Mouse (Mus musculus): ENCODE data around the gene Ctsd.

Gene Ctsd

DNA sequence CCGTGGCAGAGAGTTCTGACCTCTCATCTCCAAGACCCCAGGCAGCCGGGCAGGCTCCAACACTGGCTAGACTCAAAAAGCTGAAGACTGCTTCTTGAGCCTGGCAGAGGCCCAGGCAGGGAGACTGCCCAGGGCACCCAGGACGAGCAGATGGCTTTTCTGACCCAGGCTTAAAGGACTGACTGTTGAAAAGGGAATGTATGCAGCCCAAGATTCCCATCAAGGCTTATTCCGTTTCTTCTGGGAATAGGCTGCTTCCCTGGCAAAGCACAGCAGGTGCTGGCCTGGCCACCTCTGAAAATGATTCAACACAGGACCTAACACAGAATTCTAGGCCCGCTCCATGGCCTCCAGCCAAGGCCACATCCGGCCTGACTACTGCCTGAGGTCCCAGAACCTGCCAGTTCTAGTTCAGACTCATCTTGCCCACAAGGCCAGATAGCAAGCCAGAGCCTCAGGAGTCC lies 12.5 kb downstream of the Ctsd start:
- no peak for DNase-seq (ENCODE audit: low read depth in 1 of 2, low spot score in 2 of 2)

DNA sequence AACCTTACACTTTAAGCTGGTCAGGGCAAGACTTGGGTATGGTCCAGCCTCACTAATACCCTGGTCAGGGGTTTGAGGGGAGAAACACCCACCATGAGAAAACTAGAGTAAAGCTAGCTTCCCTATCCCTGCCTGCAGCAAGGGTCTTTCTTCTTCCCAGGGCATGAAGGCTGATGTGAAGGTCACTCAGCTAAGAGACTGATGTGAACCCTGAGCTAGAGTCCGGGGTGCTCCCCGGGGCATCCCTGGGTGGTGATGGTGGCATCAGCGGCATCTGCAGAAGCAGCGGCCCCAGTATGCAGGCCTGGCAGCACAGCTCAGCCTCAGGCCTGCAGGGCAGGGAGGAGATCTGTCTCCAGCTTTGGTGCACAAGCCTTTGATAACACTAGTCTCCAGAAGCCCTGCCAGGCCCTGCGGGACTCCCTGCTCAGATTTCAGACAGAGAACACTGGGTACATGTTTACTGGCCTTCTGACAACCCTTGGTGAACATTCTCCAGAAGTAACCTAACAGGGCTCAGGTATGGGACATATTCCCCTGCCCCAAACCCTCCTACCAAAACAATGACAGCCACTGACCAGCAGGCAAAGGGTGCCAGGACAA lies 13.3 kb downstream of the Ctsd start:
- DNase-seq (ENCODE audit: low read depth in 1 of 2, low spot score in 2 of 2), result no peak

DNA sequence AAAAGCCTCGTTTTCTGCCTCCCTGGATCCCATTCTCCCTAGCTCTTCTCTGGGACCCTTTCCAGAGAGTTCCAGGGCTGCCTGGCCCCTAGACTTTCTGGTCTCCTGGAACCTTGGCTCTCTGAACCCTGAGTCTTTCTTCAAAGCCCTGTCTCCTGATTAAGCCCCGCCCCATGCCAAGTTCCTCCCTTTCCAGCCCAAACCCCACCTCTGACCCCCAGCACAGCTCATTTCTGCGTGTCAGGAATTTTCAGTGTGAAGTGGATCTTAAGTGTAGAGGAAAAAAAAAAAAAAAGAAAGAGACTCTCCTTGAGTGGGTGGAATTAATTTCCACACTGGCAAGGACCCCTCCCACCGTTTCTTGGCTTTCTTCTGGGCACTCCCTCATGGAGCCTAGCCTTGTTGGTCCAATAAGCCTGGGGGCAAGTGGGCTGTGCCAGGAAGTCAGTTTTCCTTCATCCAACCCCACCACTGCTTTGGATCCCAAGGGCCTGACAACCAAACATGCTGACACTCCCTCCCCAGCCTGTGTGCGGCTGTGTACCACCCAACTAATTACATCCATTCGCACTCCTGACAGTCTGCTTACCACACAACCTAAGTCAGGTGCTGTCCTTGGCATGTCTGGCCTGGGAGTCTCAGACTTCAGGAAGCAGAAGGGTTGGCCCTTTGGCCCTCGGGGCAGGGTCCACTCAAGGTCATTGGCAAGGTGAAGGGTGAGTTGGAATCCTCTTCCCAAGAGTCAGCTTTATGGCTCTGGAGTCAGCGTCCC lies 14.0 kb downstream of the Ctsd start, which contains the start of gene Ifitm10:
TSS of gene Ifitm10 (minus strand) at position 113 of the 772 bp plus-strand sequence.
- DNase-seq (ENCODE audit: low read depth in 1 of 2, low spot score in 2 of 2), result no peak

DNA sequence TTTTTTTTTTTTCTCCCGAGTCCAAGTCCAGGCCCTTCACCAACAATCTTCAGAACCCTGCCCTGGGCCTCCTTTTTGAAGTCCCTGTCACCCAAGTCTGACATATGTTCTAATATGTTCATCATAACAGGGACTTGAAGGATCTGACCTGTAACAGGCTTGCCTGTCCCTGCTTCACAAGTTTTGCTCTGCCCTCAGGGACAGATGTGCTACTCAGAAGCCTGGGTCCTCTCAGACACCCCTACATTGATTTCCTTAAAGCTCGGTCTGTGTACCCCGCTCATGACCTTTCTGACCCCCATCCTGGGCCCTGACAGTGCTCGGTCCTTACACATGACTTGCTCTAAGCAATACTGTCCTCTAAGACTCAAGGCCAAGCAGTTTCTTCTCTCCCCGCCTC lies 14.8 kb downstream of the Ctsd start:
- no peak for DNase-seq (ENCODE audit: low read depth in 1 of 2, low spot score in 2 of 2)

DNA sequence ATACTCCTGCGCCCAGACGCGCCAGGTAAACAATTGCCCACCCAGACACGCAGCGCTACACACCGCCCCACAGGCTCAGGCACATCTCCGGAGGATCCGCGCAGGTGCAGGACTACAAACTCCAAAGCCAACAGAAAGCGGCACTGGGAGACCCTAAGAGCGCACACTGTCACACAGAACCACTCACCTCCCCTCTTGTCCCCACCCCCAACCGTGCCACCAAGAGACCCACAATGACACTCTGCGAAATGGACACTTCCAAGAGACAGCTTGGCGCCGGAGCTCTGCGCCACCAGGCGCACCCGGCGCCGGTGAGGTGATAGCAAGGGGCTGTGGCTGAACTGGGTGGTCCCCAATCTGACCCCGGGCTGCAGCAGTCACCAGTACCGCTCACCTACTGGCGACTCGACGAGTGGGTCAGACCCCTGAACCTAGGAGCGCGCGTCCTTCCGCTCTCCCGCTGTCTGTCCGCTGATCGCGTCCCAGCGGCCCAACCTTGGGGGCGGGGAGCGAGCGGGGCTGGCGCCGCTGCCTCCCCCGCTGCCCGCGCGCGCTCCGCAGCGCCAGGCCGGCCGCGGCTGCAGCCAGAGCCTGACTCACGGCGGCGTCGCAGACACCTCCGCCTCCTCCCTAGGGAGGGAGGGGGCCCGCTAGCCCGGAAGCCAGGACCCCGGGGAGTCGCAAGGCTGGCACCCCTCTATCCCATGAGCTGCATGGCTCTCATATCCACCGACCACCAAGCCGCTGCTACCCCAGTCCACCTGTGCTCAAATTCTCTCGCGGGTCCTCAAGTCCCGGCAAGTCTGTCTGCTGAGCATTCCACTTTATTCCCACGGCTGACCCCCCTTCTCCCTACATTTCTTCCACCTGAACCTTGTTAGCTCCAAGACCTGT lies 15.8 kb downstream of the Ctsd start:
- DNase-seq (ENCODE audit: low read depth in 1 of 2, low spot score in 2 of 2), result no peak

DNA sequence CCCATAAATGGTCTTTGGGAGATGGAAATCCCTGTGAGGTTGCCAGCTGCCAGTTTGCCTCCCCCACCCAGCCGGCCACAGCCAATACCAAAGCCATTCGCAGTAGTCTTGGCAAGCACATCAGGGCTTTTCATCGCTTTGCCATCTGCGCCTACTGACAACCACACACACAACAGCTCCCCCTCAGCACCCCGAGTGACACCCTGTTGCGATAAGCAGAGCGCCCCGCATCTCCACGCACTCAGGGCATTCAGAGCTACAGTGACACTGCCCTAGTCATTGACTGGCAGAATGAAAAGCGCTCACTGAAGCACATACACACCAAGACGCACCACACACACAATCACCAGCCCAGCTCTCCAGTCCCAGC lies 16.5 kb downstream of the Ctsd start:
- no peak for DNase-seq (ENCODE audit: low read depth in 1 of 2, low spot score in 2 of 2)

DNA sequence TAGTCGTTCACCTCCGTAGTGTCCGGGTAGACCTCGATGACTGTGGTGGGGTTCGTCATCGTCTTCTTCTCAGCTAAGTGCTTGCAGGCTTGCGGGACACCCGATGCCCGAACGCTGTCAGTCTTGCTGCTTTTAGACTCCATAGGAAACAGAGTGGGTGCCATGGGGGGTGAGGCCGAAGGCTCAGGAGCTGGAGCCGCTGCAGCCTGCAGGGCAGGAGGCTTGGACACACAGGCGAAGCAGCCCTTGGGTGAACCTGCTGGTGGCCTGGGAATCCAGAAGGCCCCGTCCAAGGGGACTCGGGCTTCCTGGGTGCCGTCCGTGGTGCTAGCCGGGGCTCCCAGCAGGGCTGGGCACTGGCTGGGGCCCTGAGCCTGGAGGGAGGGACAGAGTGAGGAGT lies 16.9 kb downstream of the Ctsd start:
- DNase-seq (ENCODE audit: low read depth in 1 of 2, low spot score in 2 of 2), result no peak

DNA sequence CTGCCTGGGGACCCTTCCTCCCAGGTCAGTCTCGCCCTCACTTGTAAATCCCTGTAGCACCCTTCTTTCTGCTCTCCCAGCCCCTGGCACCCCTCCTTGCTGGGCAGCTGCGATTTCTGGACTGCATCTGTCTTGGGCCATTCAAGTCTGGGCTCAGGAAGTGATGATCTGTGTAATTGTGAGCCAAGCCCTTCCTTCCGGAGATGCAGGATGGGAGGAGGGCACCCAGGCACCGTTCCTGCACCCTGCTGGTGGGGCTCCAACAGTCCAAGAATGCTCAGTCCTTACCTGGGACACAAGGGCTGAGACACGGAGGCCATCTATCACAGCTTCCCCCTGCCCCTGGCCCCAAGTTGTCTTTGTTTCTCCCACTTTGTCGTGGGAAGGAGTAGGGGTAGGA lies 18.0 kb downstream of the Ctsd start:
- no peak for DNase-seq (ENCODE audit: low read depth in 1 of 2, low spot score in 2 of 2)

DNA sequence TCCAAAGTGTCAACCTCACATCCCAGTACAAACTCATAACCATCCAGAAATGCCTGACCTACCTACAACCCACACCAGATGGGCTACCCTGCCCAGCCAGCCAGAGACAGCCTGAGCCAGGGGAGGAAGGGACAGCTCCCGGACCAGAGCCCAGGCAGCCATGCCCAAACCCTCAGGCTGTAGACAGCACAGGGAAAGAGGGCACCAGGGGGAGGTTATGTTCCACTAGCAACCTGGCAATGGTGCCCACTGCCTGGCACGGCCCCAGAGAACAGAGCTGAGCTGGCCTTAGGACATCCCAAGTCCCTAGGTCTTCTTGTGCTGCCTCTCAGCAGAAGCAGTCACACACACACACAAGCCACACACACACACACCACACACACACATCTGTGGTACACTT lies 19.0 kb downstream of the Ctsd start:
- DNase-seq (ENCODE audit: low read depth in 1 of 2, low spot score in 2 of 2), result no peak

DNA sequence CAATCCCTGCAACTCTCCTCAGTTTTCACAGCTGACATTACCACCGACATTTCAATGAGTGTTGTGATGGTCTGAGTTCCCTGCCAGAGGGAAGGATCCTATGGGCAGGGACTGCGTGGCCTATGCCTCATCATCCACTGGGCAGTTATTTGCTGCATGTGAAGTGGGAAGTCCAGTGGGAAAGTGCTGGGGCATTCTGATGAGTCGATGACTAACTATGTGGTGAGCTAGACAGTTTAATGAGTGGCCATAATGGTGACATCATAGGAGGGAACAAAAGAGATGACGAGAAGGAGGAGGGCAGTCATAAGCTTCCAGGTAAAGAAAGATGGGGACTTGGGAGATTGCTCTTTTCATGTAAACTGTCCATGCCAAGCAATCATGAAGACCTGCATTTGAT lies 24.7 kb downstream of the Ctsd start:
- DNase-seq (ENCODE audit: low read depth in 1 of 2, low spot score in 2 of 2), result no peak

DNA sequence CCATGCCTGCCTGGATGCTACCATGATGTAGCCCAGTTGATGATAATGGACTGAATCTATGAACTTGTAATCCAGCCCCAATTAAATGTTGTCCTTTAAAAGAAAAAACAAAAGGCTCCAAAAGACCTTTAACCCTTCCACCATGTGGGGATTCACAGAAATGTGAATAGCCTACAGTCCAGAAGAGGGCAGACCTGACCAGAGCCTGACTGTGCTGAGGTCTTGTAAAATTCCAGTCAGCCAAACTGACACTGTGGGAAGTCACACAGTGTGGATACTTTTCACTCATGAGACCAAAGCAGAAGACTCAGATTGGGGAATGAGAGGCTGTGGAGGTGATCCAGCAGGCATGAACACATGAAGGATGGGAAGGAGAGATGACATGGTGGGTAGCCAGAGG lies 27.1 kb downstream of the Ctsd start:
- no peak for DNase-seq (ENCODE audit: low read depth in 1 of 2, low spot score in 2 of 2)

DNA sequence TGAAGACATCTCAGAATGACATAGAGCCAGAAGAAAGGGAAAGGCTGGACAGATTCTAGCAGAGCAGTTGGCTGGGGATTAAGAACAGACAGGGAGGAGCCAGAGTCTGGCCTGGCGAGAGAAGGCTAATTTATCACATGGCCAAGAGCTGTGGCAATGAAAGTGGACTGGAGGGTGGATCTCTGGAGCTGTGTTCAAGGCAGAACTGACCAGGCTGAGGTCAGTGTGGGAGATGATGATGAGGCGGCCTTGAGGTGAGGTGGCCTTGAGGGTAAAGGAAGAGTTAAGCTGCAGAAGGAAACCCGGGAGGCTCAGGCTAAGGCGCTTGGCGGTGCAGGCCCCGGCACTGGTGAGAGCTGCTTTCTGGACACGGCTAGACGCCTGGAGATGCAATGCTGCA lies 28.7 kb downstream of the Ctsd start:
- DNase-seq (ENCODE audit: low read depth in 1 of 2, low spot score in 2 of 2), result no peak

DNA sequence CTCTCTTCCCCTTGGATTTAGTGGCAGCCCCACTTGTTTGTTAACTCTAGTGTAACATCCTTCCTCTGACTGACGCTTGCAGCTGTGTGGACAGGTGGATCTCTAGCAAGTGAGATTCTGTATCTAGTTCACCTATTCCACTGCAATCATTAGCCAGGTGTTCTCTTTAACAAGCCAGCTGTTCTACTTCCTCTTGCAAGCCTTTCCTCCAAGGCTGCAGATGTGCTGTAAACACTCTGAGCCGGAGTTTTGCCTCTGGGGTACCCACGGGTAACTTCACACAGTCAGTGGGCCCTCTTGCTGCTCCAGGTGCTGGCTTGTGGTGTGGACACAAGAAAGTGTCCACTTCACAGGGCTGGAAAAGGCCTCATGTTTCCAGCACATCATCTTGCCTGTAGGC lies 30.3 kb downstream of the Ctsd start:
- no peak for DNase-seq (ENCODE audit: low read depth in 1 of 2, low spot score in 2 of 2)

DNA sequence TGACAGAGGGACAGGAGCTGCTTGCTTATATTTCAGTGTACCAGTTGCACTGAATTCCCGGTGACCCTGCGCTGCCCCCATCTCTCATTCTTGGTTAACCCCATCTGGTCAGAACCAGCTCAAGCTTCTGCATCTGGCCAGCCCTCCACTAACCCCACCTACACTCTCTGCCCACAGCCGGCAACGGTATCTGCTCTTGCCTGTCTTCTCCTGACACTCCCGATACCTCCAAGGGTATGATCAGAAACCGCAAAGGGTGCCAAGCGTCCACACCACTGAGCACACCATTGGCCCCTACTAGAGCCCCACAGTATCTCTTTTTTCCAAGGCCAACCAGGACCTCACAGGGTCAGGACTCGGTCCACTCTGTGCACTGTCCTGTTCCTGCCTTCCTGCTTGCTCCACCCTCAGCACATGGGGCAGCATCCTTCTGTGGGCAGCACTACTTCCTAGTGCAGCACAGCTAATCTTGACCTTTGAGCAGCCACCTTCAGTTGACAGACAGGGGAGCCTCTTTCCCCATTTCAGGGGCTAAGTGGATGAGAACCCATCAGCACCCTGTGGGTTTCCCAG lies 33.1 kb downstream of the Ctsd start:
- no peak for DNase-seq (ENCODE audit: low read depth in 1 of 2, low spot score in 2 of 2)

DNA sequence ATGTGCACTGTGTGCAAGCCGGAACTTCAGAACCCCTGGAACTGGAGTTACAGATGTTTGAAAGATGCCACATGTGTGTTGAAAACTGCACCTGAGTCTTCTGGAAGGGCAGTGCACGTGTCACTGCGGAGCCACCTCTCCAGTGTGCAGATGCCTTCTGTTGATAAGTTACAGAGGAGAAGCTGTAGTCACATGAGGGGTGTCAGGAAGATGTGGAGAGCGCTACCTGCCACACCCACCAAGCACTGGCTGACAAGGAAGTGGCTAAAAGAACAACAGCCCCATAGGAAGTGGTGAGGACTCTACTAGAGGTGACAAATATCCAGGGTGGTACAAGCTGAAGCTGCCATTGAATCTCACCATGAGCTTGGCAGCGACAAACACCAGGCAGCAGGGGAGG lies 34.0 kb downstream of the Ctsd start:
- DNase-seq (ENCODE audit: low read depth in 1 of 2, low spot score in 2 of 2), result no peak

DNA sequence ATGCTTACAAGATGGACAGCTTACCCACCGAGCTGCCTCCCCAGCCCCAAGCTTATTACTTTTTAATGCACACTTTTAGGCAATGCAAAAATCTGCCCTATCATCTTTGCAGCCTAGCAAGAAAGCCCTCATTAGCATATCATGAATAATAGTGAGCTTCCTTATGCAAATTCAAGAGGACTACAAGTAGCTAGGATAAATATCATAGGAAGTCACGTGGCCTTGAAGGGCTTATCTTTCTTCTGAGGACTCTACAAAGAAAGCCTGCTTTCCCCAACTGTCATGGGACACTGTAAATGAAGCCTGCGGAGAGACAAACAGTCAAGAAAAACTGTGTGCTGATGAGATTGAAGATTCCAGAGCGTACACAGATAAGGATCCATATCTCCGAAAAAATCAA lies 36.3 kb downstream of the Ctsd start:
- no peak for DNase-seq (ENCODE audit: low read depth in 1 of 2, low spot score in 2 of 2)

DNA sequence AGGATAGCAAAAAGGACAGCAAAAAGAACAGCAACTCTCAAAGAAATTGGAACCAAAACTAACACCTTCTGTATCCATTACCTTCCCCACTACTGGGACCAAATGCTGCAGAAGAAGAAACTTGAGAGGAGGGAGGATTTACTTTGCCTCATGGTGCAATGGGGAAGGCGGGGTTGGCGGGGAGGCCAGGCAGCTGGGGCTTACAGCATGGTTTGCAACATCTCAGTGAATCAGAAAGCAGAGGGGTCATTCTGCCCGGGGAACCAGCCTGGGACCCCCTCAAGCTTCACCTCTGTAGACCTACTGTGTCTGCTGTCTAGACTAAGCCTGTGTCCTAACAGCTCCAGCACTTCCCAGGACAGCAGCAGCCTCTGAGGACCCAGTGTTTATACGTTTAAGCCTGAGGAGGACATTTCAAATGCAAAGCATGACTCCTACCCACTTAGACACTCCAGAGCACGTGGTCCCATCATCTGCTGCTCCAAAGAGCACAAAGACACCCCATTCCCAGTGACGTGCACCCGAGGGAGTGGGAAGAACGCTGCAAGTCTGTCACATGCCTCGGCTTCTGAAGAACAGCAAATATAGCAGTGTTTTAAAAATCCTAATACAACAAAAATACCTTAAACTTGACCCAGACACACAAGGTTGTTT lies 38.4 kb downstream of the Ctsd start:
- no peak for DNase-seq (ENCODE audit: low read depth in 1 of 2, low spot score in 2 of 2)

DNA sequence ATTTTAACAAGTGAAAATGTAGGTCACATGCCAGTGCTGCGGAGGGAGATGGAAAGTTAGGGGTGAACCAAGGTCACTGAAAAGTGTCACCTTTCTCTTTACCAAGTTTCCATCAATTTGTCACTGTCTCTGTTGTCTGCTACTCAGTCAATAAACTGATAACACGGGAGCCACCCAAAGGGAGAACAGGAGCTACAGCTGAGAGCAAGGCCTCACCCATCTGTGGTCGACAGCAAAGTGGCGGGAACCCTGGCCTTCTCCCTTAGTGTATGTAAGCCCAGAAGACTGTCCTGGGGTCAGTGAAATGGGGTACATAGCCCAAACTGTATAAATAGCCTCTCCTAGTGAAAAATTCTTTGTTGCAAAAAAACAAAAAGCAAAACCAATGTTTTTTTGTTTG lies 40.3 kb downstream of the Ctsd start:
- no peak for DNase-seq (ENCODE audit: low read depth in 1 of 2, low spot score in 2 of 2)

DNA sequence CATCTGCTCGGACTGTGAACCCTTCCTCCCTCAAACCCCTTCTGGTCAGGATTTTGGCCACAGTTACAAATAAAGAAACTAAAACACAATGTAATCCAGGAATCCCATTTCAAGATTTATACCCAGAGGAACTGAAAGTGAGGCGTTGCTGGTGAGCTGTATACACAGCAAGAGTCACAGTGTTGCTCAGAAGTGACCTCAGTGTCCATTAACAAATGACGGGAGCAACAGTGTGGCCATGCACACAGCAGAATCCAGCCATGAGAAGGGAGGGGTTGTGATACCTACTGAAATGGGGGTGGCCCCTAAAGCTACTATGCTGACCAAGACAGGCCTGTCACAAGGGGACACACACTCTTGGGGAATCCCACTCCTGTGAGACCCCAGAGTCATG lies 45.6 kb downstream of the Ctsd start:
- DNase-seq (ENCODE audit: low read depth in 1 of 2, low spot score in 2 of 2), result peak in 1 of 2 experiments; percentile 32

DNA sequence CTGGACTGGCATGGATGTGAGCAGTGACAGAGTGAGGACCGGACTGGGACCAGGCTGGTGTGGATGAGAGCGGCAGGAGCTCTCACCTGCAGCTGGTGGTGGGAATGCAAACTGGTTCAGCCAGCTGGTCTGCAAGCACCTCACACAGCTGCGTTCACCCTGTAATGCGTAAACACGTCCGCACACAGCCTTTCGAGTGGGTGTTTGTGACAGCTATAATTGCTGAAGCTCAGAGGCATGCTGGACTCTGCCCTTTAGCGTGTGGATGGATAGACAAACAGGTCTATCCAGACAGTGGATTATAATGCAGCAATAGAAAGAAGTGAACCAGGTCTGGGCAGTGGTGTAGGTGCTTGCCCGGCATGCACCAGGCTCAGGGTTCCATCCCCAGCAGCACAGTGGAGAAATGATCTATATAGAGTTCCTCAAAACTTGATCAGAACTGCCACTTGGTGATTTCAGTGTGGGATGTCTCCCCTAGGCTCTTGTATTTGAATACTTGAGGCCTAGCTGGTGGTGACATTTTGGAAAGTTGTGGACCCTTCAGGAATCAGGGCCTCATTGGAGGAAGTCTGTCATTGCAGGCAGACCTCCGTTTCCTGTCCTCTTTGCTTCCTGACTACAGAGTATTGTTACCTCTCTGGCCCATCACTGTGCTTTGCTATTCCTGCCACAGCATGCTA lies 46.1 kb downstream of the Ctsd start:
- DNase-seq (ENCODE audit: low read depth in 1 of 2, low spot score in 2 of 2), result no peak

Data from monocyte, adult 2 months (primary cell).